22 mouse cellular contexts compared by ENCODE assay signal in genomic region chr2:159818556-159818955, GRCm38 (mm10).
DNase-seq lines count a peak whose midpoint lies in the region; ATAC-seq and TF ChIP-seq lines count a peak whose summit lies in the region.
"Had no signal": no experiment of that assay in that cellular context is flagged by ENCODE, and none has a peak within 500 bp of the region (broad histone marks: within the 10 kb centered on the region; RNA-seq: fewer than 3 reads in every experiment).

No protein-coding gene starts in this region.

- no peak for TF ChIP-seq EP300 in heart, adult 2 months (IDR thresholded peaks at IDR 0.05; ENCODE audit: insufficient read depth, low read depth, low read length)

- no peak overlapping the region for H3K9ac ChIP-seq in embryonic facial prominence, embryonic 11.5 days (replicated peaks; ENCODE audit: low read length)
- no peak overlapping the region for H3K9ac ChIP-seq in heart, adult 2 months (ENCODE audit: low read depth, low read length)
- no peak overlapping the region for H3K9ac ChIP-seq in midbrain, postnatal 0 days (replicated peaks; ENCODE audit: low read length, poor library complexity, severe bottlenecking)
- H3K9ac ChIP-seq in midbrain, embryonic 14.5 days (replicated peaks; ENCODE audit: low read length), result no peak overlapping the region
- H3K9ac ChIP-seq: embryonic facial prominence, embryonic 15.5 days; forebrain, embryonic 12.5 days; heart, embryonic 13.5 days; limb, embryonic 13.5 days; liver, embryonic 14.5 days; midbrain, embryonic 12.5 days; neural tube, embryonic 15.5 days had no signal

- TF ChIP-seq POLR2A in heart, adult 2 months (IDR thresholded peaks at IDR 0.05; ENCODE audit: insufficient read depth, low read depth, low read length), result no peak

- H3K27ac ChIP-seq in embryonic facial prominence, embryonic 11.5 days (replicated peaks; ENCODE audit: low read depth, low read length), result no peak overlapping the region
- no peak overlapping the region for H3K27ac ChIP-seq in embryonic facial prominence, embryonic 10.5 days (replicated peaks)
- no peak overlapping the region for H3K27ac ChIP-seq in heart, adult 2 months
- no peak overlapping the region for H3K27ac ChIP-seq in midbrain, postnatal 0 days (ENCODE audit: low read depth, low read length)
- H3K27ac ChIP-seq in midbrain, embryonic 14.5 days (replicated peaks; ENCODE audit: low read depth, low read length), result no peak overlapping the region
- H3K27ac ChIP-seq: embryonic facial prominence, embryonic 15.5 days; forebrain, embryonic 12.5 days; heart, embryonic 13.5 days; limb, embryonic 13.5 days; liver, embryonic 14.5 days; midbrain, embryonic 12.5 days; neural tube, embryonic 15.5 days had no signal

- no peaks in the 10 kb centered on the region for H3K36me3 ChIP-seq in embryonic facial prominence, embryonic 11.5 days (replicated peaks; ENCODE audit: control insufficient read depth, insufficient read depth, low read depth, low read length)
- H3K36me3 ChIP-seq in embryonic facial prominence, embryonic 10.5 days (replicated peaks), result no peaks in the 10 kb centered on the region
- H3K36me3 ChIP-seq in heart, adult 2 months (ENCODE audit: control insufficient read depth, insufficient read depth, low read length), result no peaks in the 10 kb centered on the region
- no peaks in the 10 kb centered on the region for H3K36me3 ChIP-seq in midbrain, postnatal 0 days (ENCODE audit: insufficient read depth, low read length)
- no peaks in the 10 kb centered on the region for H3K36me3 ChIP-seq in midbrain, embryonic 14.5 days (ENCODE audit: control insufficient read depth, insufficient read depth, low read length)
- H3K36me3 ChIP-seq: embryonic facial prominence, embryonic 15.5 days; forebrain, embryonic 12.5 days; heart, embryonic 13.5 days; limb, embryonic 13.5 days; midbrain, embryonic 12.5 days; neural tube, embryonic 15.5 days had no signal

- WGBS in embryonic facial prominence, embryonic 11.5 days, result 55% methylated on average over 2 of the region's 2 CpGs
- WGBS in embryonic facial prominence, embryonic 10.5 days, result 66% methylated on average over 2 of the region's 2 CpGs
- WGBS in heart, adult 2 months, result 65% methylated on average over 2 of the region's 2 CpGs
- WGBS in midbrain, postnatal 0 days, result 78% methylated on average over 2 of the region's 2 CpGs
- 82% methylated on average over 2 of the region's 2 CpGs for WGBS in midbrain, embryonic 14.5 days

- no peaks in the 10 kb centered on the region for H3K9me3 ChIP-seq in embryonic facial prominence, embryonic 11.5 days (replicated peaks; ENCODE audit: control insufficient read depth, low read length)
- no peaks in the 10 kb centered on the region for H3K9me3 ChIP-seq in embryonic facial prominence, embryonic 10.5 days
- H3K9me3 ChIP-seq in midbrain, postnatal 0 days (ENCODE audit: low read length), result no peaks in the 10 kb centered on the region
- no peaks in the 10 kb centered on the region for H3K9me3 ChIP-seq in midbrain, embryonic 14.5 days (ENCODE audit: control insufficient read depth, low read length)
- H3K9me3 ChIP-seq: embryonic facial prominence, embryonic 15.5 days; forebrain, embryonic 12.5 days; heart, embryonic 13.5 days; limb, embryonic 13.5 days; midbrain, embryonic 12.5 days; neural tube, embryonic 15.5 days had no signal

- peak; percentile 46 for DNase-seq in embryonic facial prominence, embryonic 11.5 days (ENCODE audit: low spot score)
- no peak for DNase-seq in embryonic facial prominence, embryonic 10.5 days (ENCODE audit: low spot score)
- peak; percentile 12 to 15 for DNase-seq in heart, postnatal 10 days
- no peak for DNase-seq in heart, adult 2 months
- DNase-seq in midbrain, postnatal 0 days (ENCODE audit: low spot score), result peak; percentile 8
- DNase-seq in midbrain, embryonic 14.5 days, result no peak
- DNase-seq in spleen, postnatal 10 days (ENCODE audit: low spot score in 2 of 2), result no peak
- DNase-seq: heart, postnatal 4 days; kidney, adult 8-10 months; kidney, postnatal 36 days; layer of hippocampus, adult 9-11 months; right cerebral cortex, postnatal 25 days had no signal

- no peaks in the 10 kb centered on the region for H3K4me1 ChIP-seq in embryonic facial prominence, embryonic 11.5 days (ENCODE audit: control insufficient read depth, insufficient read depth, low read length)
- 0 out of 2 replicates have a peak, but pooled peaks cover 3% of the 10 kb centered on the region for H3K4me1 ChIP-seq in embryonic facial prominence, embryonic 10.5 days
- H3K4me1 ChIP-seq in heart, adult 2 months (ENCODE audit: control insufficient read depth, insufficient read depth, low read length), result no peaks in the 10 kb centered on the region
- no peaks in the 10 kb centered on the region for H3K4me1 ChIP-seq in midbrain, postnatal 0 days (ENCODE audit: insufficient read depth, low read length)
- no peaks in the 10 kb centered on the region for H3K4me1 ChIP-seq in midbrain, embryonic 14.5 days (ENCODE audit: control insufficient read depth, insufficient read depth, low read length)
- H3K4me1 ChIP-seq: embryonic facial prominence, embryonic 15.5 days; forebrain, embryonic 12.5 days; heart, embryonic 13.5 days; midbrain, embryonic 12.5 days; neural tube, embryonic 15.5 days had no signal

- intact Hi-C loops in heart, postnatal 10 days (cut with DNase I), result no loop called here
- intact Hi-C loops in heart, adult 2 months (cut with DNase I), result no loop called here

- no peaks in the 10 kb centered on the region for H3K27me3 ChIP-seq in embryonic facial prominence, embryonic 11.5 days (ENCODE audit: control insufficient read depth, insufficient read depth, low read length)
- no peaks in the 10 kb centered on the region for H3K27me3 ChIP-seq in embryonic facial prominence, embryonic 10.5 days (replicated peaks; ENCODE audit: low read depth, poor library complexity, severe bottlenecking)
- no peaks in the 10 kb centered on the region for H3K27me3 ChIP-seq in heart, adult 2 months (ENCODE audit: control insufficient read depth, insufficient read depth, low read length)
- H3K27me3 ChIP-seq in midbrain, postnatal 0 days (ENCODE audit: insufficient read depth, low read length), result no peaks in the 10 kb centered on the region
- H3K27me3 ChIP-seq in midbrain, embryonic 14.5 days (ENCODE audit: control insufficient read depth, insufficient read depth, low read length), result no peaks in the 10 kb centered on the region
- H3K27me3 ChIP-seq: embryonic facial prominence, embryonic 15.5 days; forebrain, embryonic 12.5 days; heart, embryonic 13.5 days; limb, embryonic 13.5 days; midbrain, embryonic 12.5 days; neural tube, embryonic 15.5 days had no signal

- H3K4me3 ChIP-seq in embryonic facial prominence, embryonic 11.5 days (ENCODE audit: low read depth, low read length), result no peak overlapping the region
- H3K4me3 ChIP-seq in embryonic facial prominence, embryonic 10.5 days, result no peak overlapping the region
- H3K4me3 ChIP-seq in heart, adult 2 months, result no peak overlapping the region
- no peak overlapping the region for H3K4me3 ChIP-seq in midbrain, postnatal 0 days (ENCODE audit: low read depth, low read length)
- H3K4me3 ChIP-seq in midbrain, embryonic 14.5 days (replicated peaks; ENCODE audit: low read depth, low read length), result no peak overlapping the region
- H3K4me3 ChIP-seq: embryonic facial prominence, embryonic 15.5 days; forebrain, embryonic 12.5 days; heart, embryonic 13.5 days; limb, embryonic 13.5 days; midbrain, embryonic 12.5 days; myocyte; neural tube, embryonic 15.5 days had no signal

- H3K4me2 ChIP-seq in embryonic facial prominence, embryonic 11.5 days (ENCODE audit: low read depth, low read length), result no peak overlapping the region
- H3K4me2 ChIP-seq in midbrain, postnatal 0 days (ENCODE audit: low read depth, low read length, poor library complexity, severe bottlenecking), result no peak overlapping the region
- no peak overlapping the region for H3K4me2 ChIP-seq in midbrain, embryonic 14.5 days (ENCODE audit: low read length)
- H3K4me2 ChIP-seq: embryonic facial prominence, embryonic 15.5 days; forebrain, embryonic 12.5 days; heart, embryonic 13.5 days; limb, embryonic 13.5 days; midbrain, embryonic 12.5 days; neural tube, embryonic 15.5 days had no signal

- TF ChIP-seq CTCF in heart, adult 2 months (IDR thresholded peaks at IDR 0.05), result no peak
- no peak for TF ChIP-seq CTCF in midbrain, postnatal 0 days (IDR thresholded peaks at IDR 0.05)

- H3K79me2 ChIP-seq in heart, adult 2 months (replicated peaks; ENCODE audit: control insufficient read depth, insufficient read depth, low read length), result no peaks in the 10 kb centered on the region

- no peak for ATAC-seq in embryonic facial prominence, embryonic 11.5 days (replicated peaks; ENCODE audit: insufficient number of reproducible peaks, low FRiP score, low TSS enrichment, low read depth)
- ATAC-seq in midbrain, postnatal 0 days (ENCODE audit: low FRiP score), result no peak
- ATAC-seq in midbrain, embryonic 14.5 days (ENCODE audit: low FRiP score, low TSS enrichment), result no peak
- ATAC-seq: activated CD4-positive, CD25-positive, alpha-beta regulatory T cell, adult 4 months; Patski had no signal

Comparison
In these comparisons a context has a peak if more than half of its experiments do, and no peak if none do; other contexts are left out.
1. DNase-seq: peak in embryonic facial prominence, embryonic 11.5 days (single experiment), heart, postnatal 10 days (2 of 2) and midbrain, postnatal 0 days (single experiment); none in embryonic facial prominence, embryonic 10.5 days (single experiment), heart, adult 2 months (0 of 2), midbrain, embryonic 14.5 days (single experiment) and spleen, postnatal 10 days (0 of 2).